Mouse (Mus musculus): ENCODE measurements around the gene Babam2. TPM values are rescaled to one million over a fixed set of nuclear protein-coding genes. Genes with fewer than 3 reads are reported as not detected.
A peak's percentile ranks its signal among the peaks of the same experiment; 100 is the strongest.

The Babam2 gene
- polyA plus RNA-seq, 1 experiment from 2014 or later, result 90.2 TPM

DNA sequence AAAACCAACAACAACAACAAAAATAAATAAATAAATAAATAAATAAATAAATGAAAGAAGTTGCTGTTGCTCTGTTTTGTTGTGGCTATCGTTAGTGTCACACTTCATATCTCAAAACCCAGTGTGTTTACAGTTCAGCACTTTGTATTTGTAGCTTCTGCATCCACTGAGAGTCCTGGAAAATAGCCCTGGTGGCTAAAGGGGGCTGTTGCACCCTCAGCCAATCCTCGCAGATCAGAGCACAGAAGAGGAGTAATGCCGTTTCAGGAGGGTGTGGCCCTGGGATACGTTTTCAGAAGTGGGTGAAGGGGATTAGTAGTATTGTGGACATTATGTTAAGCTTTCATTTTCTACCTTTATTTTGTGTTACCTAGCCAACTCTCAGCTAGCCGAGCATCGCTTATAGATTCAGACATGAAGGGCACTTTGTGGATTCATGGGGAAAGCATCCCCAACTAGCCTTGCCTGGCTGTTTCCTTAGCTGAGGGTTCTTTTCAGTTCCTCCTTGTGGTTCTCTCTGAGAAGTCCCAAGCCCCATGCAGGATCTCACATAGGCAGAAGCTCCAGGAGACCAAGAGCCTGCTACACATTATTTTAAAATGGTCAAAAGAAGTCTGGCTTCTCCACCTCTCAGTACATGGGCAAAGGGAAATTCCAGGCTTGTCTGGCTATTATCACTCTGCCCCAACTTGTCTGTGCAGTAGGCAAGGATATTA, 207.6 kb downstream of the Babam2 start:
- ATAC-seq (replicated peaks; ENCODE audit: low FRiP score, low read depth) (no peak), DNase-seq (ENCODE audit: low spot score) (no peak)
- Histone ChIP-seq H3K27ac (no peak overlapping the region), H3K4me2 (ENCODE audit: low read length) (no peak overlapping the region), H3K27me3 (ENCODE audit: insufficient read depth, low read length) (no peaks in the 10 kb centered on the region), H3K4me3 (replicated peaks; ENCODE audit: low read depth, low read length) (no peak overlapping the region), H3K9me3 (replicated peaks; ENCODE audit: low read length) (no peaks in the 10 kb centered on the region), H3K4me1 (replicated peaks; ENCODE audit: insufficient read depth, low read length) (peaks cover 4% of the 10 kb centered on the region), H3K9ac (ENCODE audit: low read depth, low read length) (no peak overlapping the region), H3K36me3 (ENCODE audit: insufficient read depth, low read length) (no peaks in the 10 kb centered on the region)
- TF ChIP-seq CTCF (IDR thresholded peaks at IDR 0.05; ENCODE audit: low read depth), result peak; percentile 29; the same call in 1 of the 2 replicates
- 80% methylated on average over 6 of the region's 6 CpGs for WGBS

DNA sequence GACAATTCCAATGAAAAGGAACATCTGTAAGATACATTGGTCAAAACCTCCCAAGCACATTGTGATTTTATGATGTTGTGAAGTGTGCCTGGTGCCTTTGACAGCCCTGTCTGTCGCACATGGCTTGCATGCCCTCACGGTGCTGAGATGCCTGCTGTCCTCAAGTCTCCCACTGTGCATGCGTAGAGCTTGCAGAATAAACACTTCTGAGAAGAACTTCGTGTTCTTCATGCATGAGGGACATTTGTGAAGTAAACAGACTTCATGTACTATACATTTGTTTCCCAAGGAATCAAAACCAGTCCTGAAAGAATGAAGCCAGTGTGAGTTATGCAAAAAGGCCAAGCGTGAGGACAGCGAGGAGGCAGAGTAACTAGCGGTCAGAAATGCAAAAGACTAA, 208.3 kb downstream of the Babam2 start:
- H3K4me1 ChIP-seq (replicated peaks; ENCODE audit: insufficient read depth, low read length), result peaks cover 4% of the 10 kb centered on the region
- no peak overlapping the region for H3K4me2 ChIP-seq (ENCODE audit: low read length)
- ATAC-seq (replicated peaks; ENCODE audit: low FRiP score, low read depth), result 0 out of 2 replicates have a peak, but pooled peaks have one; percentile 46
- no peak overlapping the region for H3K9ac ChIP-seq (ENCODE audit: low read depth, low read length)
- H3K9me3 ChIP-seq (replicated peaks; ENCODE audit: low read length), result no peaks in the 10 kb centered on the region
- H3K4me3 ChIP-seq (replicated peaks; ENCODE audit: low read depth, low read length), result no peak overlapping the region
- no peak for TF ChIP-seq CTCF (IDR thresholded peaks at IDR 0.05; ENCODE audit: low read depth)
- no peak for DNase-seq (ENCODE audit: low spot score)
- H3K36me3 ChIP-seq (ENCODE audit: insufficient read depth, low read length), result no peaks in the 10 kb centered on the region
- H3K27ac ChIP-seq, result 0 out of 2 replicates have a peak overlapping the region, but pooled peaks have one; percentile 63
- H3K27me3 ChIP-seq (ENCODE audit: insufficient read depth, low read length), result no peaks in the 10 kb centered on the region
- 65% methylated on average over 7 of the region's 7 CpGs for WGBS

DNA sequence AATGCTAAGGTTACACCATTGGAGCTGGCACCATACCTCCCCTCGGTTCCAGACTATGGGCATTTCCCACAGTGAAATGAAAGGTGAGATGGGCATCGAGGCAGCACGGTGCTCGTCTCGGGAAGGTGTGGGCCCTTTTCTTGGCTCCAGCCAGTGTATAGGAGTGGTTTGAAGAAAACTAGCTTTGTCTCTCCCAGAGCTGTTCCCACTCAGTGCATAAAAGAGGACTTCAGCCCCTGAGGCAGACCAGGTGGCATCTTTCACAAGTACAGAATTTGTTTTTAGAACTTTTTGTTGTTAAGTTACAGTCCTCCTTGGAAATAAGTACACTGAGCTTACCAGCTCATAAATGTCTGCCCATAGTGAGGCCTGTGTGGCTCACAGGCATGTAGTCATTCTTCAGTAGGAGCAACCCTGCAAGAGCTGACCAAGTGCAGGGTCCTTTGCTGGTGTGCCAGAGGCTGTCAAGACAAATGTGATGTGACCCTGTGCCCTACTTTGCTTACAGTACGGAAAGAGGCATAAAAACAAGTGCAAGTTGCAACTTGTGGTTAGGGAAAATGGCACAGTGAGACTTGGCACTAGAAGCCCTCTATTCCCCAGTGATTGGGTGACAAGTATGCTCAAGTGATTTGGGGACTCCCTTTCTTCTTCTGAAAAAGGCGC, 208.9 kb downstream of the Babam2 start:
- Histone ChIP-seq H3K4me1 (replicated peaks; ENCODE audit: insufficient read depth, low read length) (peaks cover 4% of the 10 kb centered on the region), H3K36me3 (ENCODE audit: insufficient read depth, low read length) (no peaks in the 10 kb centered on the region), H3K4me2 (ENCODE audit: low read length) (no peak overlapping the region), H3K4me3 (replicated peaks; ENCODE audit: low read depth, low read length) (no peak overlapping the region), H3K9me3 (replicated peaks; ENCODE audit: low read length) (no peaks in the 10 kb centered on the region), H3K9ac (ENCODE audit: low read depth, low read length) (no peak overlapping the region), H3K27me3 (ENCODE audit: insufficient read depth, low read length) (no peaks in the 10 kb centered on the region), H3K27ac (peak overlapping the region; percentile 63)
- DNase-seq (ENCODE audit: low spot score), result no peak
- WGBS, result 70% methylated on average over 7 of the region's 7 CpGs
- no peak for TF ChIP-seq CTCF (IDR thresholded peaks at IDR 0.05; ENCODE audit: low read depth)
- ATAC-seq (replicated peaks; ENCODE audit: low FRiP score, low read depth), result no peak

DNA sequence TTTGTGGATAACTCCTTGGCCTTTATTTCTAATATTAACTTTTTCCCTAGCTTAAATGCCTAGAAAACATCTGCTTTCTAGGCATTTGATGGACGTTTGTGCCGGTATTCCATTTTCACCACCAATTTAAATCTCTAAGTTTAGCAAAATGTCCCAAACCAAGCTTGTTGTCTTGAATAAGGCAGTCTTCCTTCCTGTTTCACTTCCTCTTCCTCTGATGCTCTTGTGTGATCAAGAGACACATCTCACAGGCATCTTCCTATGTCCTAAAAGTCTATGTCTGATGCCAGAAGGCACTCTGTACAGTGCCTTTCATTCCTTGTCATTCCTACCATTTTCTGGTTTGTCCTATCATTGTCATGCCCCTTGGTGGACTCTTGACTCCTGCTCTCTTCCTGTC, 210.5 kb downstream of the Babam2 start:
- 80% methylated on average over 2 of the region's 2 CpGs for WGBS
- no peak for DNase-seq (ENCODE audit: low spot score)
- TF ChIP-seq CTCF (IDR thresholded peaks at IDR 0.05; ENCODE audit: low read depth), result no peak

DNA sequence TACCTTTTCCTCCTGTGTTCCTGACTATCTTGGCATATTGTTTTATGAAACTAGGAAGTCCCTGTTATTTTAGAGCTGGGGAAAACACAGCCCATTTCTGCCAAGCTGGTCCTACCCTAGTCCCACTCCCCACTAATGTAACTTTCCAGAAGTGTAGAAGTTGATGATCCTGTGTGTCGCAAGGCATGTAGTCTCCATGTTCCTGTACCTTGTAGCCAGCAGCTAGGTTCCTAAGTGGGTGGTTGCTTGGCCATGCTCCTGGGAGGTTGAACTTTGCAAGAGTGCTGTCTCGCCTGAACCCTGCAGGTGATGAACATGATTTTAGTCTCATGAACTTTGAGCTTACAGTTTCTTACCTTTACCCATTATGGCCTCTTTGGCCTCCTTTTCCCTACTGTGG, 211.3 kb downstream of the Babam2 start:
- ATAC-seq (replicated peaks; ENCODE audit: low FRiP score, low read depth), result no peak
- WGBS, result 95% methylated on average over 2 of the region's 2 CpGs

More for the DNA sequence above, 210.5 kb downstream of the Babam2 start:
- no peak overlapping the region for H3K9ac ChIP-seq (ENCODE audit: low read depth, low read length)
- H3K27ac ChIP-seq, result no peak overlapping the region
- H3K4me3 ChIP-seq (replicated peaks; ENCODE audit: low read depth, low read length), result no peak overlapping the region
- H3K4me2 ChIP-seq (ENCODE audit: low read length), result no peak overlapping the region
- ATAC-seq (replicated peaks; ENCODE audit: low FRiP score, low read depth), result no peak
- no peaks in the 10 kb centered on the region for H3K27me3 ChIP-seq (ENCODE audit: insufficient read depth, low read length)
- H3K4me1 ChIP-seq (replicated peaks; ENCODE audit: insufficient read depth, low read length), result peaks cover 4% of the 10 kb centered on the region
- no peaks in the 10 kb centered on the region for H3K36me3 ChIP-seq (ENCODE audit: insufficient read depth, low read length)
- H3K9me3 ChIP-seq (replicated peaks; ENCODE audit: low read length), result no peaks in the 10 kb centered on the region

DNA sequence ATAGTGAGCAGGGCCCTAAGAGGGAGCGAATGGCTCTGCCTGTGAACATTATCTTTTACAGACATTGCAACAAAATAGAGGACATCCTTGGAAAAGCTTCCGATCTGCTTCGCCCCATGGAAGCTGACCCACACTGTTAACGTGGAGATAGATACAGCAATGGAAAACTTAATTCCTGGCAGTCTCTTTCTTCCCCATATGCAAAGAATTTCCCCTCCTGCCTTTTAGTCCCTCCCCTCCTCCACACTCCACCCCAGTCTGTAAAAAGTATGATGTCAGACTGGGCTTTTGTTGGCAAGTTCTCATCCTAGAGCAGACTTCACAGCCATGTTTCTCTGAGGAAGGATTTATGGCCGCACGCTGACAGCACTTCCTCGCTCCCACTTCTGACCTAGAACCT, 218.8 kb downstream of the Babam2 start:
- WGBS, result 58% methylated on average over 7 of the region's 7 CpGs
- H3K4me2 ChIP-seq (ENCODE audit: low read length), result no peak overlapping the region
- DNase-seq (ENCODE audit: low spot score), result peak; percentile 60
- no peaks in the 10 kb centered on the region for H3K27me3 ChIP-seq (ENCODE audit: insufficient read depth, low read length)
- H3K9ac ChIP-seq (ENCODE audit: low read depth, low read length), result no peak overlapping the region
- H3K27ac ChIP-seq, result no peak overlapping the region
- no peak for ATAC-seq (replicated peaks; ENCODE audit: low FRiP score, low read depth)
- H3K36me3 ChIP-seq (ENCODE audit: insufficient read depth, low read length), result no peaks in the 10 kb centered on the region
- H3K9me3 ChIP-seq (replicated peaks; ENCODE audit: low read length), result no peaks in the 10 kb centered on the region
- H3K4me3 ChIP-seq (replicated peaks; ENCODE audit: low read depth, low read length), result no peak overlapping the region
- no peak for TF ChIP-seq CTCF (IDR thresholded peaks at IDR 0.05; ENCODE audit: low read depth)
- no peaks in the 10 kb centered on the region for H3K4me1 ChIP-seq (replicated peaks; ENCODE audit: insufficient read depth, low read length)

More for the DNA sequence above, 211.3 kb downstream of the Babam2 start:
- no peak for DNase-seq (ENCODE audit: low spot score)
- no peak for TF ChIP-seq CTCF (IDR thresholded peaks at IDR 0.05; ENCODE audit: low read depth)
- H3K27me3 ChIP-seq (ENCODE audit: insufficient read depth, low read length), result no peaks in the 10 kb centered on the region
- H3K27ac ChIP-seq, result no peak overlapping the region
- no peak overlapping the region for H3K4me3 ChIP-seq (replicated peaks; ENCODE audit: low read depth, low read length)
- peaks cover 4% of the 10 kb centered on the region for H3K4me1 ChIP-seq (replicated peaks; ENCODE audit: insufficient read depth, low read length)
- no peaks in the 10 kb centered on the region for H3K9me3 ChIP-seq (replicated peaks; ENCODE audit: low read length)
- no peak overlapping the region for H3K9ac ChIP-seq (ENCODE audit: low read depth, low read length)
- H3K4me2 ChIP-seq (ENCODE audit: low read length), result no peak overlapping the region
- H3K36me3 ChIP-seq (ENCODE audit: insufficient read depth, low read length), result no peaks in the 10 kb centered on the region
